Mouse (Mus musculus): ENCODE data around the gene Ryr2. TPM values are rescaled to one million over a fixed set of nuclear protein-coding genes. Genes with fewer than 3 reads are reported as not detected.

Gene Ryr2
- polyA plus RNA-seq, 1 experiment: not detected

- no peak for TF ChIP-seq POLR2A (IDR thresholded peaks at IDR 0.05; ENCODE audit: borderline replicate concordance, low read depth, low read length)
- no peak for TF ChIP-seq CTCF (IDR thresholded peaks at IDR 0.05; ENCODE audit: low read depth, low read length)
- H3K4me3 ChIP-seq (ENCODE audit: insufficient read depth, low read length): no peak overlapping the region
- no peak overlapping the region for H3K27ac ChIP-seq (ENCODE audit: insufficient read depth, low read depth, low read length)
- no peaks in the 10 kb centered on the region for H3K4me1 ChIP-seq (ENCODE audit: control insufficient read depth, insufficient read depth, low read length)
Observed at GRCm38 (mm10) chr13:12124940-12125540, 18.3 kb upstream of the Ryr2 start.

GRCm38 (mm10) chr13:12115551-12115950 lies 8.8 kb upstream of the Ryr2 start:
- H3K4me3 ChIP-seq (ENCODE audit: insufficient read depth, low read length): no peak overlapping the region
- TF ChIP-seq POLR2A (IDR thresholded peaks at IDR 0.05; ENCODE audit: borderline replicate concordance, low read depth, low read length): no peak
- no peak for TF ChIP-seq CTCF (IDR thresholded peaks at IDR 0.05; ENCODE audit: low read depth, low read length)
- no peaks in the 10 kb centered on the region for H3K4me1 ChIP-seq (ENCODE audit: control insufficient read depth, insufficient read depth, low read length)
- H3K27ac ChIP-seq (ENCODE audit: insufficient read depth, low read depth, low read length): no peak overlapping the region

GRCm38 (mm10) chr13:12114816-12115215 lies 8.1 kb upstream of the Ryr2 start:
- Histone ChIP-seq H3K4me3 (ENCODE audit: insufficient read depth, low read length) (no peak overlapping the region), H3K4me1 (ENCODE audit: control insufficient read depth, insufficient read depth, low read length) (no peaks in the 10 kb centered on the region), H3K27ac (ENCODE audit: insufficient read depth, low read depth, low read length) (no peak overlapping the region)
- TF ChIP-seq CTCF (IDR thresholded peaks at IDR 0.05; ENCODE audit: low read depth, low read length) (no peak), POLR2A (IDR thresholded peaks at IDR 0.05; ENCODE audit: borderline replicate concordance, low read depth, low read length) (no peak)

GRCm38 (mm10) chr13:12108955-12109354 lies 2.2 kb upstream of the Ryr2 start:
- Histone ChIP-seq H3K4me1 (ENCODE audit: control insufficient read depth, insufficient read depth, low read length) (no peaks in the 10 kb centered on the region), H3K4me3 (ENCODE audit: insufficient read depth, low read length) (no peak overlapping the region), H3K27ac (ENCODE audit: insufficient read depth, low read depth, low read length) (no peak overlapping the region)
- TF ChIP-seq POLR2A (IDR thresholded peaks at IDR 0.05; ENCODE audit: borderline replicate concordance, low read depth, low read length) (no peak), CTCF (IDR thresholded peaks at IDR 0.05; ENCODE audit: low read depth, low read length) (no peak)

GRCm38 (mm10) chr13:12105830-12106628 lies 716 bp downstream of the Ryr2 start:
- TF ChIP-seq CTCF (IDR thresholded peaks at IDR 0.05; ENCODE audit: low read depth, low read length) (no peak), POLR2A (IDR thresholded peaks at IDR 0.05; ENCODE audit: borderline replicate concordance, low read depth, low read length) (no peak)
- Histone ChIP-seq H3K27ac (ENCODE audit: insufficient read depth, low read depth, low read length) (no peak overlapping the region), H3K4me3 (ENCODE audit: insufficient read depth, low read length) (no peak overlapping the region), H3K4me1 (ENCODE audit: control insufficient read depth, insufficient read depth, low read length) (no peaks in the 10 kb centered on the region)

- H3K4me3 ChIP-seq (ENCODE audit: insufficient read depth, low read length): no peak overlapping the region
- no peak overlapping the region for H3K27ac ChIP-seq (ENCODE audit: insufficient read depth, low read depth, low read length)
- no peak for TF ChIP-seq CTCF (IDR thresholded peaks at IDR 0.05; ENCODE audit: low read depth, low read length)
- no peak for TF ChIP-seq POLR2A (IDR thresholded peaks at IDR 0.05; ENCODE audit: borderline replicate concordance, low read depth, low read length)
- no peaks in the 10 kb centered on the region for H3K4me1 ChIP-seq (ENCODE audit: control insufficient read depth, insufficient read depth, low read length)
Observed at GRCm38 (mm10) chr13:12105231-12105829, 1.4 kb downstream of the Ryr2 start.

- TF ChIP-seq POLR2A (IDR thresholded peaks at IDR 0.05; ENCODE audit: borderline replicate concordance, low read depth, low read length) (no peak), CTCF (IDR thresholded peaks at IDR 0.05; ENCODE audit: low read depth, low read length) (no peak)
- Histone ChIP-seq H3K4me1 (ENCODE audit: control insufficient read depth, insufficient read depth, low read length) (no peaks in the 10 kb centered on the region), H3K4me3 (ENCODE audit: insufficient read depth, low read length) (no peak overlapping the region), H3K27ac (ENCODE audit: insufficient read depth, low read depth, low read length) (no peak overlapping the region)
Observed at GRCm38 (mm10) chr13:12104318-12104717, 2.4 kb downstream of the Ryr2 start.

- Histone ChIP-seq H3K4me1 (ENCODE audit: control insufficient read depth, insufficient read depth, low read length) (no peaks in the 10 kb centered on the region), H3K4me3 (ENCODE audit: insufficient read depth, low read length) (no peak overlapping the region), H3K27ac (ENCODE audit: insufficient read depth, low read depth, low read length) (no peak overlapping the region)
- TF ChIP-seq POLR2A (IDR thresholded peaks at IDR 0.05; ENCODE audit: borderline replicate concordance, low read depth, low read length) (no peak), CTCF (IDR thresholded peaks at IDR 0.05; ENCODE audit: low read depth, low read length) (no peak)
Observed at GRCm38 (mm10) chr13:12103017-12103416, 3.7 kb downstream of the Ryr2 start.

- TF ChIP-seq CTCF (IDR thresholded peaks at IDR 0.05; ENCODE audit: low read depth, low read length) (no peak), POLR2A (IDR thresholded peaks at IDR 0.05; ENCODE audit: borderline replicate concordance, low read depth, low read length) (no peak)
- H3K4me3 ChIP-seq (ENCODE audit: insufficient read depth, low read length): no peak overlapping the region
- no peak overlapping the region for H3K27ac ChIP-seq (ENCODE audit: insufficient read depth, low read depth, low read length)
- no peaks in the 10 kb centered on the region for H3K4me1 ChIP-seq (ENCODE audit: control insufficient read depth, insufficient read depth, low read length)
Observed at GRCm38 (mm10) chr13:12099446-12099845, 7.3 kb downstream of the Ryr2 start.

GRCm38 (mm10) chr13:12098981-12099380 lies 7.8 kb downstream of the Ryr2 start:
- Histone ChIP-seq H3K4me1 (ENCODE audit: control insufficient read depth, insufficient read depth, low read length) (0 out of 2 replicates have a peak, but pooled peaks cover 2% of the 10 kb centered on the region), H3K27ac (ENCODE audit: insufficient read depth, low read depth, low read length) (no peak overlapping the region), H3K4me3 (ENCODE audit: insufficient read depth, low read length) (no peak overlapping the region)
- TF ChIP-seq CTCF (IDR thresholded peaks at IDR 0.05; ENCODE audit: low read depth, low read length) (no peak), POLR2A (IDR thresholded peaks at IDR 0.05; ENCODE audit: borderline replicate concordance, low read depth, low read length) (no peak)

All from bone marrow macrophage, adult 2 months (primary cell).